Mouse (Mus musculus) frontal cortex, adult (tissue): ENCODE measurements around the gene Dynll1.
"Not testable (repeated sequence)": the region's sequence is repeated elsewhere in the genome, so short reads cannot be mapped to it uniquely, and the experiment has no call there.

Experiments used
- ATAC-seq: cut with Nextera tagmentation; 2 replicates; pipeline ENCODE4 v1.9.2; 2017; ENCODE audit warnings: mild to moderate bottlenecking, moderate library complexity, mixed read lengths; ENCODE audit not compliant: low TSS enrichment

Gene Dynll1

GRCm38 (mm10) chr5:115312816-115313667 lies 12.2 kb upstream of the Dynll1 start:
- ATAC-seq, result no peak

DNA sequence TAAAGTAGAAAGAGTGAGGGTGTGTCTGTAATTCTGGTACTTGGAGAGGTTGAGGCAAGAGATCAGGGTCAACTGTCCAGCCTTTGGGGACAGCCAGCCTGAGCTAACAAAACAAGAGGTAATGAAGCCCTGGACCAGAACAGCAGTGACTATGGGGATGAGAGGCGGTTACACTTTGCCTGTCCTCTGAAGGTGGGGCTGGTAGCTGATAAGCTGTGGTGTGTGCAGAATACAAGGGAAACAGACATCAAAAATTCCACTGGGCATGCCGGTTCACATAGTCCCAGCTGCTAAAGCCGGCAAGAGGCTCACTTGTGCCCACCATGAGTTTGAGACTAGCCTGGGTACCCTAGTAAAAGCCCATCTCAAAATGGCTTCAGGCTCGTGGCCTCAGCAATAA lies 11.6 kb upstream of the Dynll1 start:
- ATAC-seq, result no peak

GRCm38 (mm10) chr5:115302190-115302589 lies 1.4 kb upstream of the Dynll1 start:
- ATAC-seq, result not testable (repeated sequence)

DNA sequence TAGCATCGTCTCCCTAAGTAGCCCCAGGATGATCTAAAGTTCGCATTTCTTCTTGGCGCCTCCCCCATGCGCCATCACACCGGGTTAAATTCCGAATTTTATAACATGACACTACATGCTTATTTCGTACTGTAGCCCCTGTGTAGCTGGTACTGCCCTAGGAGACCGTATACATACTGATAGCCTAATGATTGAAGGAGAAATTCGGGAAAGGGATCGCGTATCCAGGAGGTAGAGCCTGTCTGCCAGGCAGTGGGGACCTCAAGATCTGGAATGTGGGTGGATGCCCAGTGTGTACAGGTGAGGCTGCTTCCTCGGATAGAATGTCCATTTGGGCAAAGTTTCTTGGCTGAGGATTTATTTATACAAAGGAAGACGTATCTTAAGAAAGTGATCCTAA lies 816 bp upstream of the Dynll1 start:
- ATAC-seq, result no peak

GRCm38 (mm10) chr5:115300035-115300744 lies 609 bp downstream of the Dynll1 start:
- ATAC-seq, result peak; percentile 59

DNA sequence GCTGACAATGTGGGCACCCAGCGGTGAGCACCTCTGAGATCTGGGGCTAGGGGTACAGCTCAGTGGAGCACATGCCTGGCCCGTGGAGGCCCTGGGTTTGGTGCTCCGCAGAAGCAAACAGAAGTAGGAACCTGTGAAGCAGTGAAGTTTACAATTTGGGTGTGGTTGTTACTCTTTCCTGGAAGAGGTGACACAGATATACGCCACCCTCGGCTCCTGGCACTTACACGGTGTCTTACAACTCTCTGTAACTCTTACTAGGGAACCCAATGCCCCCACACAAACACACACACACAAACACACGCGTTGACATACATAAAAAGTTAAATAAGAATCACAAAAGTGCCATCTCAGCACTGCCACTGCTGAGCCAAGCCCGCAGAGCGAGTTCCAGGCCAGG lies 4.5 kb downstream of the Dynll1 start:
- no peak for ATAC-seq

DNA sequence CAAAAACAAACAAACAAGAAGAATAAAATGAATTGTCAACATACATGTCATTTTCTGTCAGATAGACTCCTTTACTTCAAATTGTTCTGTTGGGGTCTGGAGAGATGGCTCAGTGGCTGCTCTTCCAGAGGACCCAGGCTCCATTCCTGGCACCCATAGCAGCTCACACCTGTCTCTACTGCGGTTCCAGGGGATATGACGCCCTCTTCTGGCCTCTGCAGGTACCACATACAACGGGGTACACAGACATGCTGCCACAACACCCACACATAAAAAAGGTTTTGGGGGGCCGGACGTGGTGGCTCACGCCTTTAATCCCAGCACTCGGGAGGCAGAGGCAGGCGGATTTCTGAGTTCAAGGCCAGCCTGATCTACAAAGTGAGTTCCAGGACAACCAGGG lies 6.6 kb downstream of the Dynll1 start:
- ATAC-seq, result no peak

GRCm38 (mm10) chr5:115284735-115285134 lies 16.1 kb downstream of the Dynll1 start:
- ATAC-seq, result no peak

DNA sequence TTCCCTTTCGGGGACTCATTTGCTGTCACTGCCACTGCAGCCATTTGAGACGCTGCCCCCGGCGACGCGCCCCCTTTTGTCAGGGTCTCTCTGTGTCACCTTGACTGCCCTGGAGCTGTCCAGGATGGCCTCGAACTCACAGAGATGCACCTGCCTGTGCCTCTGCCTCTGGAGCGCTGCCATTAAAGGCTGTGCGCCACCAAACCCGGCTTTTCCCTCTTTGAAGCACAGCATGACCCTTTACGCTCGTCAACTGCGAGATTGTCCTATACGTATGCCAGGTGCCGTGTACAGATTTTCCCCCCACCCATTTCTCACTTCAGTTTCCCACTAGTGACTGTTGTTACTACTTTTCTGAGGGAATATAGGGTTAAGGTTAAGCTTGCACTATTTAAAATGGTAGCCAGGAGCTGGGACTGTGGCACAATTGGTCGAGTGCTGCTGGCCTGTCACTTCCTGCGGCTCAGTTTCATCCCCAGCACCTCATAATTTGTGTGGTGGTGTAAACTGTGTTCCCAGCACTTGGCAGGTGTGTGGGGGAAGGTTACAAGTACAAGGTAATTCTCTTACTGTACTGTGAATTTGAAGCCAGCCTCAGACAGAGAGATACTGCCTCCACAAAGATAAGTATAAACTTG lies 20.6 kb downstream of the Dynll1 start:
- ATAC-seq, result no peak

GRCm38 (mm10) chr5:115279226-115280049 lies 21.4 kb downstream of the Dynll1 start, which contains the start of gene Coq5:
Coq5 (plus strand) TSS chr5:115279666.
- peak; percentile 85 for ATAC-seq

DNA sequence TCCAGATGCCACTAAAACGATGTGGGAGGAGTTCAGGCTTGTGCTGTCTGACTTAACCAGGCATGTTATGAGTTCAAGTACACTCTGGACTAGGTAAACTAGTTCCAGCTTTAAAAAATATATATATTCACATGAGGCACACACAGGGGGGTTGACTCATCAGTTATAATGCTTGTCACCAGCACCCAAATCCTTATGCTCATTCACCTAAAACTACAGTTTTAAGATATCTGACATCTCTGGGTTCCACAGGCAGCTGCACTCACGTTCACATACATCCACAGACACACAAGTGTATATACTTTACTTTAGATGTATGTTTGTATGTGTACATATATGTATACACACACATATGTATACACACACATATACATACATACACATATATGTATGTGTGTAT lies 22.0 kb downstream of the Dynll1 start:
- ATAC-seq, result no peak

- no peak for ATAC-seq
These were observed 22.7 kb downstream of the Dynll1 start for GRCm38 (mm10) chr5:115278053-115278452.

- no peak for ATAC-seq
These were observed 24.8 kb downstream of the Dynll1 start for GRCm38 (mm10) chr5:115275998-115276397.

DNA sequence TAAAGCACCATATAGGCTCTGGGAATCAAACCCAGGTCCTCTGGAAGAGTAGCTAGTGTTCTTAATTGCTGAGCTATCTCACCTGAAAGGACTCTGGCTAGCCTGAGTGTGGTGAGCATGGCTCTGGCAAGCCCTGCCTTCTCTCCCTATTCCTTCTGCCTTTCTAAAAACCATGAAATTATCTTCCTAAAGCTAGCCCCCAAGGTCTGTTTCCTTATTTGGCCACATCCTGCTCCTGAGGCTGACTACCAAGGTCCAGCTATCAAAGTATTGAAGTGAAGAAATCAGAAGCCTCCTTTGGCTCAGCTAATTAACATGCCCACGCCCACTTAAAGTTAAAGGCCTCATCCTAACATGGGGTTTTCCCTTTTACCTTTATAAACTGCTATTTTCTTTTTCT lies 26.0 kb downstream of the Dynll1 start:
- ATAC-seq, result no peak

- no peak for ATAC-seq
These were observed 26.4 kb downstream of the Dynll1 start for GRCm38 (mm10) chr5:115274353-115274752.

- no peak for ATAC-seq
These were observed 27.2 kb downstream of the Dynll1 start for GRCm38 (mm10) chr5:115273549-115274135.

DNA sequence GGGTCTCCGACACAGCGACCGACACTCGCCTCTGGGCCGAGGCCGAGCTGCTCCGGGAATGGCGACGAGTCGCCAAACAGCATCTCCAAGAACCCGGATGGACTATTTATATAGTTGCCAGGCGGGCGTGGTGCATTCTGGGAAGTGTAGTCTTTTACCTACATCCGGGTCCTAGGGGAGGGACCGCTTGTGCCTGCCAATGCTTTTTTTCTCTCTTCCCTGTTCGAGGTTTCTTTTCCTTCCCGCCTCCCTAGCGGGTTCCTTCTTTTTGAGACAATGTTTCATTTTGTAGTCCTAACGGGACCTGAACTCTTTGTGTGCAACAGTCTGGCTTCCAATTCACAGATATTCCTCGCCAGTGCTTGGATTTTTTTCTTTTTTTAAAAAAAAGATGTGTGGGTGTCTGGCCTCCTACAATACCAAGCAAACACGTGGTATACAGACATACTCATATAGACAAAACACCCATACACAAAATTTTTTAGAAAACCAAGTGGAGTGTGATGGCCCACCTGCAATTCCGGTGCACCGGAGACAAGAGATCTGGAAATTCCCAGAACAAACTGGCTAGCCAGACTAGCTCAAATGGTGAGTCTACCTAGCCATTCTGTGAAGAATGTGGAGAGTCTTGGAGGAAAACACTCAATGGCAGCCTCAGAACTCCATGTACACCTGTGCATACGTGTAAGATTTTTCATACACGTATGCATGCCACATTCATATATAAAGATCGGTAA lies 27.8 kb downstream of the Dynll1 start, which contains the start of gene Rnf10:
Gene Rnf10, minus strand, starts transcription at position 87 of the 737 bp plus-strand sequence.
- peak; percentile 91 for ATAC-seq

- peak; percentile 39; the same call in 1 of the 2 replicates for ATAC-seq
These were observed 28.6 kb downstream of the Dynll1 start for GRCm38 (mm10) chr5:115271931-115272811.

- ATAC-seq, result no peak
These were observed 30.8 kb downstream of the Dynll1 start for GRCm38 (mm10) chr5:115269969-115270368.
